ENCODE assay signal across 8 mouse cellular contexts in genomic region chr5:32412186-32412950, GRCm38 (mm10). TPM values are rescaled to one million over a fixed set of nuclear protein-coding genes. Genes with fewer than 3 reads are reported as not detected.
A peak's percentile ranks its signal among the peaks of the same experiment; 100 is the strongest.
DNase-seq lines count a peak whose midpoint lies in the region.

No protein-coding gene starts in this region.

- peak; percentile 37 for DNase-seq in kidney, adult 11 months
- no peak for DNase-seq in kidney, adult 18-20 months
- DNase-seq in adipocyte (ENCODE audit: low spot score) = peak; percentile 65
- peak; percentile 35 for DNase-seq in gastrocnemius, postnatal 25 days
- DNase-seq in kidney, adult 8-10 months = peak; percentile 23 to 26
- DNase-seq in mesoderm, embryonic 11.5 days (ENCODE audit: low read depth, low spot score) = peak; percentile 49
- DNase-seq in ovary, adult 18-20 months (ENCODE audit: low spot score) = no peak
- no peak for DNase-seq in left cerebral cortex, adult 11 months (ENCODE audit: low spot score)

RNA-seq across cellular contexts. Expression of gene Ppp1cb, which starts 46.3 kb away (rescaled TPM):
- total RNA-seq in gastrocnemius, postnatal 25 days (2021) = 100 to 1,000 TPM; 407 TPM

Comparison
In these comparisons a context has a peak if more than half of its experiments do, and no peak if none do; other contexts are left out.
1. DNase-seq: peak in kidney, adult 11 months (single experiment), adipocyte (single experiment), gastrocnemius, postnatal 25 days (single experiment), kidney, adult 8-10 months (2 of 2) and mesoderm, embryonic 11.5 days (single experiment); none in kidney, adult 18-20 months (single experiment), ovary, adult 18-20 months (single experiment) and left cerebral cortex, adult 11 months (single experiment).